14 mouse cellular contexts compared by ENCODE assay signal in the genomic region with DNA sequence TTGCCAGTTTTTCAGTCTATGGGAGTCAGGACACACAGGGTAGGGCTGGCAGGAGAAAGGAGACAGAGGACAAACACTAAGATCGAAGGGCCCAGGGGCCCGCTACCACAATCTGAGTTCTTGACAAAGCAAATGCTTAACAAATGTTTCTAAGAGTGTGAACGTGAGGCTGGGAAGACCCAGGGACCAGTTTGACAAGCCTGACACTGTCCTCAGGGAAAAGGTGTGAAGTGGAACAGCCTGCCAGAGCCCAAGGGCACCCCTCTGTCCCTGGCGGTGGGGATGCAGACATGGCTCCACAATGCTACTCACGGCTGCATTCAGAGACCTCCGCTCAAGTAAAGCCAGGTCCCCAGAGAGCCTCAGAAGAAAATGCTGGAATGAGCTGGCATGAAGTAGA.
"Had no signal": no experiment of that assay in that cellular context is flagged by ENCODE, and none has a peak within 500 bp of the region (broad histone marks: within the 10 kb centered on the region; RNA-seq: fewer than 3 reads in every experiment).

No protein-coding gene starts in this region.

- DNase-seq: kidney, postnatal 36 days; layer of hippocampus, adult 9-11 months; layer of hippocampus, postnatal 36 days; lung, embryonic 14.5 days; midbrain, embryonic 14.5 days; right cerebral cortex, adult 18-20 months; thymus, adult 18-20 months; thymus, postnatal 14 days had no signal

- H3K9ac ChIP-seq: limb, embryonic 15.5 days; liver, embryonic 12.5 days; lung, embryonic 14.5 days; neural tube, embryonic 15.5 days had no signal

- ATAC-seq: liver, embryonic 12.5 days had no signal

- H3K9me3 ChIP-seq: limb, embryonic 15.5 days; liver, embryonic 12.5 days; midbrain, embryonic 10.5 days; neural tube, embryonic 15.5 days had no signal

- H3K27me3 ChIP-seq: limb, embryonic 15.5 days; liver, embryonic 12.5 days; neural tube, embryonic 15.5 days had no signal

- H3K36me3 ChIP-seq: limb, embryonic 15.5 days; liver, embryonic 12.5 days; midbrain, embryonic 10.5 days; neural tube, embryonic 15.5 days had no signal

- H3K4me1 ChIP-seq: liver, embryonic 12.5 days; midbrain, embryonic 10.5 days had no signal

- H3K4me2 ChIP-seq: limb, embryonic 15.5 days; liver, embryonic 12.5 days; lung, embryonic 14.5 days; neural tube, embryonic 15.5 days had no signal

- H3K27ac ChIP-seq: kidney, postnatal 0 days; limb, embryonic 15.5 days; liver, embryonic 12.5 days; midbrain, embryonic 10.5 days; neural tube, embryonic 15.5 days had no signal

- H3K4me3 ChIP-seq: limb, embryonic 15.5 days; liver, embryonic 12.5 days; midbrain, embryonic 10.5 days; myocyte; neural tube, embryonic 15.5 days had no signal
